Mouse (Mus musculus): ENCODE results near the gene Ift52.

The Ift52 gene

DNA sequence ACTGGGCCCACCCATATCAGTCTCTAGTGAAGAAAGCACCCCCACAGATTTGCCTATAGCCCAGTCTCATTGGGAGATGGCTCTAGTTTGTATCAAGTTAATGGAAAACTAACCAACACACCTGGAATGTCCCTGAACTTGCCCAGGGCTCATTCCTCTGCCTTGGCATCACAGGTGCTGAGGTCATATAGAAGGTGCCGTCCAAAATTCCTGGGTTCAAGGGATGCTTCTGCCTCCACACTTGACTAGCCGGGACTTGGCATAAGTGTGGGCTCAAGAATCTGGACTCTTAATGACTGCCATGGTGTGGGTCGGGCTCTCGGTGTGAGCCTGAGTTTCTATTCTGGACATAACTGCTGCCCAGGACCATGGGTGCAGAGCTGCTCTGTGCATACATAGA is 61.9 kb downstream of the Ift52 start:
- no peak for DNase-seq

DNA sequence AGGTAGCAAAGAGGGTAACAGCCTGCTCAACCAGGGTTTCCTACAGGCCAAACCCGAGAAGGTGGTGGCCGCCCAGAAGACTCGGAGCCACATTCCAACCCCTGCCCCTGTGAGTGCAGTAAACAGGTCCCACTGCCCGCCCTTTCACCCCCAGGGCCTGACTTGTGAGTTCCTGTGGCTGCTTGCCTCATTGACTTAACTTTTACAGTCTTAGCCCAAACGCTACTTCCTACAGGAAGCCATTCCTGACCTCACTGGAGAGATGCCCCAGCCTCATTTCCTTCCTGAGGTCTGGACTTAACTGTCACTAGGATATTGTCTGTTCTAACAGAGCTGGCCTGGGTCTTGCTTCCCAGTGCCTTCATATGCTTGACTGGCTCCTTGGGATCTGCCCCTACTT is 65.4 kb downstream of the Ift52 start:
- no peak for DNase-seq

DNA sequence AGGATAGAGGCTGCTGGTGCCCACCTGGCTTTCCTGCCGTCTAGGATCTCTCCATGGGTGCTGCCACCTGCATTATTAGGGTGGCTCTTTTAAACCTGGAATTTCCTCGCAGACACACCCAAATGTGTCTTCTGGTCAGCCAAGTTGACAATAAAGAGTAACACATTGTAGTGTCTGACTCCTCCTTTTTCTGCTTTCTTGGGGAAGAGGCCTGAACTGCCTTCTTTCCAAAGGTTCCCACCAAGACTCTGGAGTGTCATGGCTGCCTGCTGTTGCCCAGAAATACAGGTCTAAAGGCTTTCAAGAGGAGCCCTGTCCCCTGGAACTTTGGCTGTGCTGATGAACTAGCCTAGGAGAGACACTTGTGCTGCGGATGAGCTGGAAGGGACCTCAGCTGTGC is 67.4 kb downstream of the Ift52 start:
- DNase-seq, result no peak

DNA sequence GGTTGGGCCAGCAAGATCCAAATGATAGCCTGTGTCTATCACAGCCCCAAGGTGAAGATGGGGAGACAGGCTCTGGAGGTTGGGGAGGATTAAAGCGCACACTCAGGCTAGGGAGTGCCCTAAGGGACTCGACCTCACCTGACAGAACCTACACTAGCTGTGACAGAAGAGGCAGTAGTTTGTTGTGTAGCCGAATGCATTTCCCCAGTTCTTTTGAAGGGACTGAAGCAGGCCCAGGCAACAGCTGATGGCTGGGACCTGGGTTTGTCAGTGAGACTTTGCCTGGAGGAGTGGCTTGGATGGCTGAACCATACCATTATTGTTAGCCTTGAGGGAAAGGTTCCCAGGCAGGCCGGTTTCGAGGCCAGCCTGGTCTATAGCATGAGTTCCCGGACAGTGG is 67.9 kb downstream of the Ift52 start:
- no peak for DNase-seq

DNA sequence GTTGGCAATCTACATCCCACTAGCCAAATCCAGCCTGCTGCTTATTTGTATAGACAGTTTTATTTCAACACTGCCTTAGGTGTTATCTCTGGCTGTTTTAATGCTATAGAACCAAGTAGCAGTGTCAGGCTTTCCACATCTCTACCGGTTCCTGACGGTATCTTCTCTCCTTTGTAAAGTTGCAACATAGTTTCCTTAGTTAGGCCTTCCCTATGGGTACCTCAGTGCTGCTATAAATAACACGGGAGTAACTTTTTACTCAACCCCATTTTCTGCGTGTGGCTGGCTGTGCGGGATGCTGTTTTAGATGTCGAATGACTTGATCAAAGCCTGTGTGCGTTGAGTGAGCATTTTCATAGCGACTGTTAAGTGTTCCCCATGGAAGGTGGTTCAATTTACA is 69.4 kb downstream of the Ift52 start:
- no peak for DNase-seq

DNA sequence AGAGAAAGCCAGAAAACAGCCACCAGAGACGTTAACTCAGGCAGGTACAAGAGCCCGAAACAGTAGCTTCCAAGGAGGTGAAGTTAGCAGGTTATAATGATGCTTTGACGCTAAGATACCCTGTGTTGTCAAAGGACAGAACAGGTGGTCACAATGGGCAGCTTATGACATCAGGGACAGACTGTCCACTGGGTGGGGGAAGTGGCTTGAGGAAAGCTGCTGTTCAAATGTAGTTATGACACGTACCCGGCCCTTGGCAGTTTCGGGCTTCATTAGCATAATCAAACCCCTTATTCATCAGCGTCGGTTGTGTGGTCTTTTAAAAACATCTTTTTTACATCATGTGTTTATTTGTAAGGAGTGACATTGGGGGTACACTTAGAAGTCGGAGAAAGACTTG is 70.6 kb downstream of the Ift52 start, which contains the start of gene Gtsf1l:
Gtsf1l (minus strand) TSS at position 128 of the 400 bp plus-strand sequence.
- DNase-seq, result no peak

DNA sequence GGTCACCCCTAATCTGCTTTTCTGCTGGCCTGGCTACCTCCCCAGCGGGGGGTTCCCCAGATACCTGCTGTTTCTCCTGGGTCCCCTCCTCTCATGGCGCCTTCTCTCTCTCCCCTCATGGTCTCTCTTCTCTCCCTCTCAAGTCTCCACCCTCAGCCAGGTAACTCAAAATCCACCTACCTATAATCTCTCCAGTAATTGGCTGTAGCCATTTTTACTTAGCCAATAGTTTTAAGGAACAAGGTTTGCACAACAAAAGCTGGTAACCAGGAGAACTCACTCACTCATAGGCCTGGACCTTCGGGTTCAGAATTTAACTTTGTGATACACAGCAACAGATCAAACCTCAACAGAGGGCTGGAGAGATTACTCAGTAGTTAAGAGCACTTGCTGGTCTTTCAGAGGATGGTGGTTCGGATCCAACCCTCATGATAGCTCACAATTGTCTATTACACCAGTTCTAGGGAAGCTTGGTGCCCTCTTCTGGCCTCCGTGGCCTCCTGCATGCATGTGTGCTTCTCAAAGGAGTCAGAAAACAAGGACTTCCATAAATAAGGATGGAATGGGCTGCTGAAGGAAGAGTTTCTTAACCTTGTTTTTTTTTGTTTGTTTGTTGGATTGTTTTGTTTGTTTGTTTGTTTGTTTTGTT is 72.4 kb downstream of the Ift52 start:
- DNase-seq, result no peak

DNA sequence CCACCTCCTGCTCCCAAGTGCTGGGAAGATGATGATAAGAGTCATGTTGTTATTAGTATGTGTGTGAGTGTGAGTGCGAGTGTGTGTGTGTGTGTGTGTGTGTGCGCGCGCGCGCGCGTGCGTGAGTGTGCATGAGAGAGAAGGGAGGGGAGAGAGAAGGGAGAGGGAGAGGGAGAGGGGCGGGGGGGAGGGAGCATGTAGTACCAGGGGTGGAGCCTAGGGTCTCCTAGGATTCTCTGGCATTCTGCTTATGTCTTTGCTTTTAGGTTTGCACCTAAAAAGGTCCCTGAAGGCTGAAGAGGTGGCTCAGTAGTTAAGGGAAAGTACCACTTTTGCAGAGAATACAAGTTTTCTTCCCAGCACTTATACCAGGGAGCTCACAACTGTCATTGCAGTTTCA is 77.8 kb downstream of the Ift52 start:
- DNase-seq, result no peak

All from layer of hippocampus, adult 9-11 months (tissue).